Mouse (Mus musculus): ENCODE measurements around the gene Lrrc61.

- no peak for TF ChIP-seq POLR2A (IDR thresholded peaks at IDR 0.05; ENCODE audit: insufficient read depth, low read depth, low read length)
- no peak for TF ChIP-seq CTCF (IDR thresholded peaks at IDR 0.05; ENCODE audit: insufficient read depth, low read depth, low read length)
Observed at GRCm38 (mm10) chr6:48565693-48566310, 11.2 kb downstream of the Lrrc61 start.
